Mouse (Mus musculus): ENCODE results near the gene Sept11.

Sept11 gene

GRCm38 (mm10) chr5:93168654-93169053, 75.4 kb downstream of the Sept11 start:
- in situ Hi-C loops (cut with MboI, MseI): no loop called here

- in situ Hi-C loops (cut with MboI, MseI): no loop called here
These were observed 78.2 kb downstream of the Sept11 start for GRCm38 (mm10) chr5:93171420-93171819.

- in situ Hi-C loops (cut with MboI, MseI): no loop called here
These were observed 79.3 kb downstream of the Sept11 start for GRCm38 (mm10) chr5:93172536-93172935.

- in situ Hi-C loops (cut with MboI, MseI): no loop called here
These were observed 81.4 kb downstream of the Sept11 start for GRCm38 (mm10) chr5:93174675-93175074.

GRCm38 (mm10) chr5:93178616-93179015, 85.4 kb downstream of the Sept11 start:
- in situ Hi-C loops (cut with MboI, MseI): no loop called here

GRCm38 (mm10) chr5:93180252-93180651, 87.0 kb downstream of the Sept11 start:
- in situ Hi-C loops (cut with MboI, MseI): no loop called here

GRCm38 (mm10) chr5:93183311-93183710, 90.1 kb downstream of the Sept11 start:
- in situ Hi-C loops (cut with MboI, MseI): no loop called here

- in situ Hi-C loops (cut with MboI, MseI): no loop called here
These were observed 91.3 kb downstream of the Sept11 start for GRCm38 (mm10) chr5:93184548-93184947.

- in situ Hi-C loops (cut with MboI, MseI): no loop called here
These were observed 96.4 kb downstream of the Sept11 start for GRCm38 (mm10) chr5:93189607-93190006.

- in situ Hi-C loops (cut with MboI, MseI): no loop called here
These were observed 97.2 kb downstream of the Sept11 start for GRCm38 (mm10) chr5:93190428-93190827.

GRCm38 (mm10) chr5:93198232-93198631, 105.0 kb downstream of the Sept11 start:
- in situ Hi-C loops (cut with MboI, MseI): no loop called here

GRCm38 (mm10) chr5:93201181-93201580, 107.9 kb downstream of the Sept11 start:
- in situ Hi-C loops (cut with MboI, MseI): no loop called here

- in situ Hi-C loops (cut with MboI, MseI): no loop called here
These were observed 112.3 kb downstream of the Sept11 start for GRCm38 (mm10) chr5:93205371-93206108.

GRCm38 (mm10) chr5:93206109-93207005, 113.1 kb downstream of the Sept11 start, which contains the start of the genes Ccni and 2010109A12Rik:
Ccni (minus strand) TSS chr5:93206495.
2010109A12Rik (plus strand) TSS chr5:93206518.
- in situ Hi-C loops (cut with MboI, MseI): no loop called here

GRCm38 (mm10) chr5:93207006-93207348, 113.7 kb downstream of the Sept11 start:
- in situ Hi-C loops (cut with MboI, MseI): no loop called here

GRCm38 (mm10) chr5:93207555-93207954, 114.3 kb downstream of the Sept11 start:
- in situ Hi-C loops (cut with MboI, MseI): no loop called here

GRCm38 (mm10) chr5:93218375-93218774, 125.1 kb downstream of the Sept11 start:
- in situ Hi-C loops (cut with MboI, MseI): no loop called here

GRCm38 (mm10) chr5:93221661-93222060, 128.4 kb downstream of the Sept11 start:
- in situ Hi-C loops (cut with MboI, MseI): no loop called here

GRCm38 (mm10) chr5:93224549-93224948, 131.3 kb downstream of the Sept11 start:
- in situ Hi-C loops (cut with MboI, MseI): no loop called here

Data from T-helper 1 cell (primary cell).